Mouse (Mus musculus) bone marrow, adult 2 months (tissue): ENCODE results near the gene Col6a6.

Experiments used
- CTCF ChIP-seq: fragments of 200-500 bp; IDR thresholded peaks from 2 replicates; pipeline ENCODE4 v1.5.1; 2011; ENCODE audit warnings: low read length, control low read depth; ENCODE audit not compliant: control insufficient read depth, insufficient read depth
- POLR2A ChIP-seq: fragments of 200-500 bp; IDR thresholded peaks from 2 replicates; pipeline ENCODE4 v1.6.1; 2011; ENCODE audit warnings: low read depth, mild to moderate bottlenecking, control low read depth, low read length, borderline replicate concordance; ENCODE audit not compliant: control insufficient read depth

GRCm38 (mm10) chr9:105758173-105758765, 69.7 kb downstream of the Col6a6 start:
- TF ChIP-seq POLR2A (no peak), CTCF (no peak)
